Mouse (Mus musculus) liver, postnatal 0 days (tissue): Measurements from ENCODE around the gene Luc7l2. TPM values are rescaled to one million over a fixed set of nuclear protein-coding genes. Genes with fewer than 3 reads are reported as not detected.
A peak's percentile ranks its signal among the peaks of the same experiment; 100 is the strongest.

Experiments used
- ATAC-seq: fragments of 200-750 bp; cut with Nextera tagmentation; 2 replicates; pipeline ENCODE4 v1.8.0; 2017; ENCODE audit warnings: mild to moderate bottlenecking, moderate library complexity
- DNase-seq: peaks from one replicate; pipeline ENCODE4 v3.0.0-alpha.2; 2016
- H3K27ac ChIP-seq: fragments of 300-500 bp; sonication (generic); 2 replicates; pipeline ENCODE4 v1.5.1; 2014; ENCODE audit warnings: antibody characterized with exemption, moderate library complexity, mild to moderate bottlenecking, low read depth
- H3K27me3 ChIP-seq: fragments of 300-500 bp; sonication (generic); 2 replicates; pipeline ENCODE4 v1.6.1; 2014; ENCODE audit warnings: low read length, control low read depth, mixed read lengths; ENCODE audit not compliant: insufficient read depth
- H3K36me3 ChIP-seq: fragments of 300-500 bp; sonication (generic); replicated peaks from 2 replicates; pipeline ENCODE4 v1.6.1; 2014; ENCODE audit warnings: mild to moderate bottlenecking, control low read depth, low read length, moderate library complexity, mixed read lengths; ENCODE audit not compliant: insufficient read depth
- H3K4me1 ChIP-seq: fragments of 300-500 bp; sonication (generic); 2 replicates; pipeline ENCODE4 v1.6.1; 2014; ENCODE audit warnings: antibody characterized with exemption, mild to moderate bottlenecking, control low read depth; ENCODE audit not compliant: insufficient read depth
- H3K4me2 ChIP-seq: fragments of 300-500 bp; sonication (generic); 2 replicates; pipeline ENCODE4 v1.6.1; 2014; ENCODE audit warnings: low read depth, mild to moderate bottlenecking, low read length, moderate library complexity, mixed read lengths
- H3K4me3 ChIP-seq: fragments of 300-500 bp; sonication (generic); 2 replicates; pipeline ENCODE4 v1.5.1; 2014; ENCODE audit warnings: low read depth, low read length
- H3K9ac ChIP-seq: fragments of 300-500 bp; sonication (generic); replicated peaks from 2 replicates; pipeline ENCODE4 v1.6.1; 2014; ENCODE audit warnings: mild to moderate bottlenecking, moderate library complexity
- H3K9me3 ChIP-seq: fragments of 300-500 bp; sonication (generic); 2 replicates; pipeline ENCODE4 v1.6.1; 2016; ENCODE audit warnings: mild to moderate bottlenecking, control low read depth, low read length, mixed read lengths
- CTCF ChIP-seq: sonication (generic); IDR thresholded peaks from 2 replicates; pipeline ENCODE4 v1.5.1; 2016; ENCODE audit warnings: antibody characterized with exemption, low read depth
- EP300 ChIP-seq: IDR thresholded peaks from 2 replicates; pipeline ENCODE4 v1.6.1; 2016; ENCODE audit warnings: antibody characterized with exemption, low read depth, mild to moderate bottlenecking
- WGBS: fragments of 180-500 bp; shearing (Covaris S2); extraction: QIAGEN DNeasy Blood & Tissue Kit; methylation state at CpG from one replicate; pipeline ENCODE4 v1.1.7; 2014; ENCODE audit not compliant: insufficient replicate concordance; 5-methylcytosine and 5-hydroxymethylcytosine counted together
- polyA plus RNA-seq: library from polyadenylated mRNA; unstranded; fragments of >200 nt; fragmentation: Nextera tagmentation; extraction: Ambion mirVana; gene quantifications from 2 replicates; pipeline ENCODE4 v1.2.1, GENCODE M21; 2015

Luc7l2 gene
- polyA plus RNA-seq, 1 experiment from 2014 or later: 18.0 TPM

DNA sequence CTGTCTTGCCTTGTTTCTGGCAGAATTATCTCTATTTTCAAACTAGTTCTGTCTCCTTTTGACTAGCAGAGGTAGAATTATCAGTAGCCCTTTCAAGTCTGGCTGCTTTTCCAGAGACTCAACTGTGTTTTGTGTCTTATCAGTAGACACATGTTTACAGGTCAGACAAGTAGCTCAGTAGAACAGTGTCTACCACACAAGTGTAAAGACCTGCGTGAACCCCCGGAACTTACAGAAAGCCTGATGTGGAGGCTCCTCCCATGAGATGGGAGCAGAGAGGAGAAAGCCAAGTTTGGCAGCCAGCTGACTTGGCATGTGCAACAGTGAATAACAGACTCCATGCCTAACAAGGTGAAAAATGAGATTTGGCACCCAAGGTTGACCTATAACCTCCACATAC lies 72.3 kb downstream of the Luc7l2 start:
- 48% methylated on average over 2 of the region's 2 CpGs for WGBS
- ATAC-seq: peak; percentile 79
- TF ChIP-seq CTCF (no peak), EP300 (peak; percentile 75; the same call in 1 of the 2 replicates)

GRCm38 (mm10) chr6:38624439-38624838 lies 73.3 kb downstream of the Luc7l2 start:
- H3K4me2 ChIP-seq: no peak overlapping the region
- no peaks in the 10 kb centered on the region; the same call in 1 of the 2 replicates for H3K36me3 ChIP-seq
- no peak overlapping the region for H3K9ac ChIP-seq
- no peak overlapping the region for H3K27ac ChIP-seq
- ATAC-seq (no peak), DNase-seq (no peak)
- H3K9me3 ChIP-seq: no peaks in the 10 kb centered on the region
- no peak overlapping the region for H3K4me3 ChIP-seq
- no peaks in the 10 kb centered on the region for H3K27me3 ChIP-seq
- no peak for TF ChIP-seq CTCF
- TF ChIP-seq EP300: no peak
- H3K4me1 ChIP-seq: no peaks in the 10 kb centered on the region
- 85% methylated on average over 1 of the region's 1 CpGs for WGBS

More for the DNA sequence above, 72.3 kb downstream of the Luc7l2 start:
- Histone ChIP-seq H3K4me1 (no peaks in the 10 kb centered on the region), H3K4me2 (no peak overlapping the region), H3K4me3 (no peak overlapping the region), H3K27ac (no peak overlapping the region), H3K9me3 (no peaks in the 10 kb centered on the region), H3K27me3 (no peaks in the 10 kb centered on the region), H3K36me3 (peaks cover 3% of the 10 kb centered on the region; the same call in 1 of the 2 replicates), H3K9ac (no peak overlapping the region)
- DNase-seq: peak; percentile 13

DNA sequence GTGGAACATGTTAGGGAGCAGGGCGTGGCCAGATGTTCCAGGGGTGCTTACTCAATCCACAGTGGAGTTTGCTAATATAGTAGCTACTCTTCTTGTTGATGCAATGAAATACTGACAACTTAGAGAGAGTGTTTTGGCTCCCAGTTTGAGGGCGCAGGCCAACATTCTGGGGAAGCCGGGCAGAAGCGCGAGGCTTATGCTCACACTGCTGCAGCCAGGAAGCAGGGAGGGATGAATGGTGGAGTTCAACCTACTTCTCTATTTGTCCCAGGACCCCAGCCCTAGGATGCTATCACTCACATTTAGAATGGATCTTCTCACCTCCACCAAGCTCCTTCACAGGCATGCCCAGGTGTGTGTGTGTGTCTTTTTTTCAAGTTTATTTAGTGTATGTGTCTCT lies 75.0 kb downstream of the Luc7l2 start:
- no peaks in the 10 kb centered on the region for H3K27me3 ChIP-seq
- TF ChIP-seq CTCF (no peak), EP300 (no peak)
- H3K27ac ChIP-seq: no peak overlapping the region
- 97% methylated on average over 5 of the region's 5 CpGs for WGBS
- no peak overlapping the region for H3K4me3 ChIP-seq
- H3K9me3 ChIP-seq: no peaks in the 10 kb centered on the region
- no peaks in the 10 kb centered on the region for H3K4me1 ChIP-seq
- ATAC-seq: no peak
- DNase-seq: no peak
- no peaks in the 10 kb centered on the region for H3K36me3 ChIP-seq
- H3K4me2 ChIP-seq: no peak overlapping the region
- no peak overlapping the region for H3K9ac ChIP-seq

DNA sequence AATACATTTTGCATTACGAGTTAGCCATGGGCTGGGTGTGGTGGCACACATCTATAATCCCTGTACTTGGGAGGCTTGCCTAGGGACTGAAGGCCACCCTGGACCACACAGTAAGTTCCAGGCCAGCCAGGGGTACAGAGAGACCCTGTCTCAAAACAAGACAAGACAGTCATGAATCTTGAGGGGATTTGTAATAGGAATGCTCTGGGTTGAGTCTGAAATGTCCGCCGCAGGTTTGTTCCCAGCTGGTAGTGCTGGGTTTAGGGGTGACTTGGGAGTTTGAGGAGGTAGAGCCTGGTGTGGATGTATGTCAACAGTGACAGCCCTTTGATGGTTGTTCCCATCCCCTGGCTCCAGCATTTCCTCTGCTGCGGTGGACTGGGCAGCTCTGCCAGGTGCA lies 75.9 kb downstream of the Luc7l2 start:
- ATAC-seq: no peak

DNA sequence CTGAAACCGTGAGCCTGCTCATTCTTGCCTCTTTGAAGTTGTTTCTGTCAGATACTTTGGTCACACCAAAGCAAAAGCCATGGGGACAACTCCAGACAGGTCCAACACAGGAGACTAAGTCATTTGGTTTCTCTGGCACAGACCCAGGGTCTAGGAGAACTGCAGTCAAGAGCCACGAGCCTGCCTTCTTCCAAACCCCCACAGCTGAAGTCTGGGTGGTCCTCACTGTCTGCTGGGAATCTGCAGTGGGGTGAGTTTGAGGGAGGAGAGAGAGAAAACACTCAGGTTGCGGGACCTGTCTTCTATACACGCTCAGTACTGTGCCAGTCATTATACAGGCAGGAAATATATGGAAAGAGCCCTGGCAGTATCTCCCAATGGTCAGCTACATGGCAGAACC lies 76.4 kb downstream of the Luc7l2 start:
- DNase-seq (no peak), ATAC-seq (no peak)
- Histone ChIP-seq H3K9ac (no peak overlapping the region), H3K4me2 (no peak overlapping the region), H3K27me3 (no peaks in the 10 kb centered on the region), H3K27ac (no peak overlapping the region), H3K36me3 (no peaks in the 10 kb centered on the region), H3K4me3 (no peak overlapping the region), H3K9me3 (no peaks in the 10 kb centered on the region), H3K4me1 (no peaks in the 10 kb centered on the region)
- WGBS: 91% methylated on average over 4 of the region's 4 CpGs
- TF ChIP-seq CTCF (no peak), EP300 (no peak)

More for the DNA sequence above, 75.9 kb downstream of the Luc7l2 start:
- no peak overlapping the region for H3K27ac ChIP-seq
- H3K36me3 ChIP-seq: no peaks in the 10 kb centered on the region
- H3K9ac ChIP-seq: no peak overlapping the region
- no peaks in the 10 kb centered on the region for H3K27me3 ChIP-seq
- no peak overlapping the region for H3K4me2 ChIP-seq
- TF ChIP-seq CTCF (no peak), EP300 (no peak)
- H3K4me1 ChIP-seq: no peaks in the 10 kb centered on the region
- H3K9me3 ChIP-seq: no peaks in the 10 kb centered on the region
- 95% methylated on average over 4 of the region's 4 CpGs for WGBS
- H3K4me3 ChIP-seq: no peak overlapping the region
- no peak for DNase-seq

DNA sequence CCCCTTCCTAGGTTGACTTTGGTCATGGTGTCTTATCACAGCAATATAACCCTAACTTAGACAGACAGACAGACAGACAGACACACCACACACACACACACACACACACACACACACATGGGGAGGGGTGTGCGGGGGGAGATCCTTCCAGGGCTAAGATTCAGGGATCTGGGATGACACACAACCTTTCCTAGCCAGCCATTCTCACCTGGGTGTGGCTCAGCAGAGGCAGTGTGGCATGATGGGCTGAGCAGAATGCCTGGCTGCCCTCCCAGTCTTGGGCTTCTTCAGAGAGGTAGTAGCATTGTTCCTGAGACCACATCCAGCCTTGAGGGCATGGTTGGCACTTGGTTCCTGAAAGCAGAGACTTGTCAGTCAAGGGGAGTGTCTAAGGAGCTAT lies 78.4 kb downstream of the Luc7l2 start:
- Histone ChIP-seq H3K4me2 (no peak overlapping the region), H3K9ac (no peak overlapping the region), H3K36me3 (no peaks in the 10 kb centered on the region), H3K9me3 (no peaks in the 10 kb centered on the region), H3K27me3 (peaks cover 10% of the 10 kb centered on the region), H3K4me1 (no peaks in the 10 kb centered on the region), H3K27ac (no peak overlapping the region), H3K4me3 (no peak overlapping the region)
- 78% methylated on average over 1 of the region's 1 CpGs for WGBS
- DNase-seq: peak; percentile 12
- ATAC-seq: no peak
- TF ChIP-seq EP300 (no peak), CTCF (no peak)

DNA sequence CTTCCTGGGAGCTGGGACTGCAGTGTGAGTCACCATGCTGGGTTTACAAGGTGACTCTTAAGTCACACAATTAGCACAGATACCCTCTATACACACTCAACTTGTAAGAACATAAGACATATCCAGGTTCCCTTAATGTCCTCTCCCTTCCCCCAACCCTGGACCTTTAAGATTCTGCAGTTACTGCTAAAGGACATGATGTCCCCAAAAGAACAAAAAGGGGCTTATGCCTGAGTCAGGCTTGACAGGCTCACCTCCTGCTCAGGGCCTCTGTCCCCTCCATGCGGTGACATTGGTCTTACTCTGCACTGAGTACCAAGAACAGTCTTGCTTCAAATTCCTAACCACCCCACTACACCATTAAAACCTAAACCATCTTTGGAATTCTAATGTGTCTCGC lies 81.7 kb downstream of the Luc7l2 start:
- ATAC-seq (no peak), DNase-seq (no peak)
- Histone ChIP-seq H3K4me2 (no peak overlapping the region), H3K9ac (no peak overlapping the region), H3K27me3 (peaks cover 43% of the 10 kb centered on the region), H3K9me3 (no peaks in the 10 kb centered on the region), H3K36me3 (no peaks in the 10 kb centered on the region), H3K4me1 (peaks cover 13% of the 10 kb centered on the region), H3K4me3 (no peak overlapping the region), H3K27ac (no peak overlapping the region)
- 81% methylated on average over 2 of the region's 2 CpGs for WGBS
- TF ChIP-seq CTCF: no peak
- TF ChIP-seq EP300: no peak
